Mouse (Mus musculus) liver, postnatal 0 days (tissue): Measurements from ENCODE around the gene Mcm5. TPM values are rescaled to one million over a fixed set of nuclear protein-coding genes. Genes with fewer than 3 reads are reported as not detected.
A peak's percentile ranks its signal among the peaks of the same experiment; 100 is the strongest.

ENCODE experiments used
- ATAC-seq: fragments of 200-750 bp; cut with Nextera tagmentation; 2 replicates; pipeline ENCODE4 v1.8.0; 2017; ENCODE audit warnings: mild to moderate bottlenecking, moderate library complexity
- DNase-seq: peaks from one replicate; pipeline ENCODE4 v3.0.0-alpha.2; 2016
- H3K27ac ChIP-seq: fragments of 300-500 bp; sonication (generic); 2 replicates; pipeline ENCODE4 v1.5.1; 2014; ENCODE audit warnings: antibody characterized with exemption, moderate library complexity, mild to moderate bottlenecking, low read depth
- H3K27me3 ChIP-seq: fragments of 300-500 bp; sonication (generic); 2 replicates; pipeline ENCODE4 v1.6.1; 2014; ENCODE audit warnings: low read length, control low read depth, mixed read lengths; ENCODE audit not compliant: insufficient read depth
- H3K36me3 ChIP-seq: fragments of 300-500 bp; sonication (generic); replicated peaks from 2 replicates; pipeline ENCODE4 v1.6.1; 2014; ENCODE audit warnings: mild to moderate bottlenecking, control low read depth, low read length, moderate library complexity, mixed read lengths; ENCODE audit not compliant: insufficient read depth
- H3K4me1 ChIP-seq: fragments of 300-500 bp; sonication (generic); 2 replicates; pipeline ENCODE4 v1.6.1; 2014; ENCODE audit warnings: antibody characterized with exemption, mild to moderate bottlenecking, control low read depth; ENCODE audit not compliant: insufficient read depth
- H3K4me2 ChIP-seq: fragments of 300-500 bp; sonication (generic); 2 replicates; pipeline ENCODE4 v1.6.1; 2014; ENCODE audit warnings: low read depth, mild to moderate bottlenecking, low read length, moderate library complexity, mixed read lengths
- H3K4me3 ChIP-seq: fragments of 300-500 bp; sonication (generic); 2 replicates; pipeline ENCODE4 v1.5.1; 2014; ENCODE audit warnings: low read depth, low read length
- H3K9ac ChIP-seq: fragments of 300-500 bp; sonication (generic); replicated peaks from 2 replicates; pipeline ENCODE4 v1.6.1; 2014; ENCODE audit warnings: mild to moderate bottlenecking, moderate library complexity
- H3K9me3 ChIP-seq: fragments of 300-500 bp; sonication (generic); 2 replicates; pipeline ENCODE4 v1.6.1; 2016; ENCODE audit warnings: mild to moderate bottlenecking, control low read depth, low read length, mixed read lengths
- CTCF ChIP-seq: sonication (generic); IDR thresholded peaks from 2 replicates; pipeline ENCODE4 v1.5.1; 2016; ENCODE audit warnings: antibody characterized with exemption, low read depth
- EP300 ChIP-seq: IDR thresholded peaks from 2 replicates; pipeline ENCODE4 v1.6.1; 2016; ENCODE audit warnings: antibody characterized with exemption, low read depth, mild to moderate bottlenecking
- WGBS: fragments of 180-500 bp; shearing (Covaris S2); extraction: QIAGEN DNeasy Blood & Tissue Kit; methylation state at CpG from one replicate; pipeline ENCODE4 v1.1.7; 2014; ENCODE audit not compliant: insufficient replicate concordance; 5-methylcytosine and 5-hydroxymethylcytosine counted together
- polyA plus RNA-seq: library from polyadenylated mRNA; unstranded; fragments of >200 nt; fragmentation: Nextera tagmentation; extraction: Ambion mirVana; gene quantifications from 2 replicates; pipeline ENCODE4 v1.2.1, GENCODE M21; 2015

Mcm5 gene
- polyA plus RNA-seq, 1 experiment from 2014 or later: 55.4 TPM

- H3K9me3 ChIP-seq: no peaks in the 10 kb centered on the region
- H3K9ac ChIP-seq: no peak overlapping the region
- H3K27ac ChIP-seq: no peak overlapping the region
- no peak for TF ChIP-seq EP300
- no peak for TF ChIP-seq CTCF
- no peak for DNase-seq
- H3K4me1 ChIP-seq: peaks cover 14% of the 10 kb centered on the region
- H3K4me3 ChIP-seq: no peak overlapping the region
- H3K4me2 ChIP-seq: no peak overlapping the region
- no peaks in the 10 kb centered on the region for H3K36me3 ChIP-seq
- ATAC-seq: no peak
- 52% methylated on average over 2 of the region's 2 CpGs for WGBS
- no peaks in the 10 kb centered on the region for H3K27me3 ChIP-seq
These were observed 43.2 kb downstream of the Mcm5 start for GRCm38 (mm10) chr8:75152505-75153082.

- DNase-seq (peak; percentile 55), ATAC-seq (peak; percentile 96)
- H3K9ac ChIP-seq: no peak overlapping the region
- H3K4me2 ChIP-seq: no peak overlapping the region
- WGBS: 24% methylated on average over 5 of the region's 5 CpGs
- H3K36me3 ChIP-seq: no peaks in the 10 kb centered on the region
- no peaks in the 10 kb centered on the region for H3K9me3 ChIP-seq
- H3K4me3 ChIP-seq: no peak overlapping the region
- peaks cover 14% of the 10 kb centered on the region for H3K4me1 ChIP-seq
- no peak for TF ChIP-seq EP300
- no peak for TF ChIP-seq CTCF
- no peaks in the 10 kb centered on the region for H3K27me3 ChIP-seq
- peak overlapping the region; percentile 76 for H3K27ac ChIP-seq
These were observed 45.6 kb downstream of the Mcm5 start for GRCm38 (mm10) chr8:75154855-75155478.

- H3K36me3 ChIP-seq: no peaks in the 10 kb centered on the region
- no peaks in the 10 kb centered on the region for H3K27me3 ChIP-seq
- no peak overlapping the region for H3K27ac ChIP-seq
- no peaks in the 10 kb centered on the region for H3K9me3 ChIP-seq
- 70% methylated on average over 2 of the region's 2 CpGs for WGBS
- ATAC-seq (no peak), DNase-seq (no peak)
- H3K4me1 ChIP-seq: peaks cover 14% of the 10 kb centered on the region
- no peak overlapping the region for H3K4me3 ChIP-seq
- TF ChIP-seq EP300: no peak
- TF ChIP-seq CTCF: no peak
- no peak overlapping the region for H3K9ac ChIP-seq
- H3K4me2 ChIP-seq: no peak overlapping the region
These were observed 46.5 kb downstream of the Mcm5 start for GRCm38 (mm10) chr8:75155740-75156322.

- Histone ChIP-seq H3K4me2 (no peak overlapping the region), H3K27ac (no peak overlapping the region), H3K4me3 (no peak overlapping the region), H3K4me1 (peaks cover 14% of the 10 kb centered on the region), H3K9ac (no peak overlapping the region), H3K36me3 (no peaks in the 10 kb centered on the region), H3K9me3 (no peaks in the 10 kb centered on the region), H3K27me3 (no peaks in the 10 kb centered on the region)
- TF ChIP-seq CTCF: no peak
- no peak for TF ChIP-seq EP300
- 36% methylated on average over 7 of the region's 7 CpGs for WGBS
- ATAC-seq (no peak), DNase-seq (no peak)
These were observed 48.3 kb downstream of the Mcm5 start for GRCm38 (mm10) chr8:75157471-75158230.

- TF ChIP-seq EP300 (no peak), CTCF (no peak)
- ATAC-seq (no peak), DNase-seq (no peak)
- Histone ChIP-seq H3K9me3 (no peaks in the 10 kb centered on the region), H3K4me3 (no peak overlapping the region), H3K9ac (no peak overlapping the region), H3K27ac (no peak overlapping the region), H3K36me3 (no peaks in the 10 kb centered on the region), H3K4me1 (0 out of 2 replicates have a peak, but pooled peaks cover 2% of the 10 kb centered on the region), H3K4me2 (no peak overlapping the region), H3K27me3 (peaks cover 2% of the 10 kb centered on the region; the same call in 1 of the 2 replicates)
- whole genome bisulfite sequencing: 69% methylated on average over 5 of the region's 5 CpGs
These were observed 60.0 kb downstream of the Mcm5 start for GRCm38 (mm10) chr8:75169363-75169762.
